Mouse (Mus musculus): ENCODE measurements at regions not wholly inside any gene's neighbourhood (a gene's known extent, or its start where the extent isn't known, plus 50 kb on each side); places are given as distances from the start of the nearest gene placed in this dataset.

GRCm38 (mm10) chr4:40400089-40400488 is 71.9 kb upstream of the Tmem215 start:
- no peaks in the 10 kb centered on the region for H3K9me3 ChIP-seq (ENCODE audit: low read length)
- no peaks in the 10 kb centered on the region for H3K27me3 ChIP-seq (ENCODE audit: insufficient read depth, low read length)
- ATAC-seq (no peak), DNase-seq (no peak)
- no peak overlapping the region for H3K4me2 ChIP-seq (ENCODE audit: low read depth, low read length)
- no peaks in the 10 kb centered on the region for H3K4me1 ChIP-seq (ENCODE audit: insufficient read depth)
- H3K36me3 ChIP-seq (replicated peaks; ENCODE audit: insufficient read depth, low read length): no peaks in the 10 kb centered on the region
- no peak overlapping the region for H3K27ac ChIP-seq (ENCODE audit: low read depth)
- no peak overlapping the region for H3K4me3 ChIP-seq (ENCODE audit: low read depth, low read length)
- TF ChIP-seq CTCF (IDR thresholded peaks at IDR 0.05; ENCODE audit: low read depth) (no peak), EP300 (IDR thresholded peaks at IDR 0.05; ENCODE audit: low read depth) (no peak)
- H3K9ac ChIP-seq (replicated peaks): no peak overlapping the region

GRCm38 (mm10) chr4:40390183-40390582 is 81.8 kb upstream of the Tmem215 start:
- ATAC-seq: no peak

GRCm38 (mm10) chr4:40385284-40385683 is 86.7 kb upstream of the Tmem215 start:
- no peak for ATAC-seq
- H3K9ac ChIP-seq (replicated peaks): no peak overlapping the region
- H3K4me3 ChIP-seq (ENCODE audit: low read depth, low read length): no peak overlapping the region
- no peak for DNase-seq
- no peak overlapping the region for H3K4me2 ChIP-seq (ENCODE audit: low read depth, low read length)
- no peaks in the 10 kb centered on the region for H3K27me3 ChIP-seq (ENCODE audit: insufficient read depth, low read length)
- H3K36me3 ChIP-seq (replicated peaks; ENCODE audit: insufficient read depth, low read length): no peaks in the 10 kb centered on the region
- WGBS (ENCODE audit: insufficient replicate concordance): 82% methylated on average over 9 of the region's 9 CpGs
- H3K27ac ChIP-seq (ENCODE audit: low read depth): no peak overlapping the region
- no peaks in the 10 kb centered on the region for H3K4me1 ChIP-seq (ENCODE audit: insufficient read depth)
- H3K9me3 ChIP-seq (ENCODE audit: low read length): no peaks in the 10 kb centered on the region
- no peak for TF ChIP-seq EP300 (IDR thresholded peaks at IDR 0.05; ENCODE audit: low read depth)
- TF ChIP-seq CTCF (IDR thresholded peaks at IDR 0.05; ENCODE audit: low read depth): no peak

More at GRCm38 (mm10) chr4:40390183-40390582, 81.8 kb upstream of the Tmem215 start:
- TF ChIP-seq CTCF (IDR thresholded peaks at IDR 0.05; ENCODE audit: low read depth) (no peak), EP300 (IDR thresholded peaks at IDR 0.05; ENCODE audit: low read depth) (no peak)
- Histone ChIP-seq H3K4me3 (ENCODE audit: low read depth, low read length) (no peak overlapping the region), H3K9ac (replicated peaks) (no peak overlapping the region), H3K4me1 (ENCODE audit: insufficient read depth) (no peaks in the 10 kb centered on the region), H3K9me3 (ENCODE audit: low read length) (no peaks in the 10 kb centered on the region), H3K36me3 (replicated peaks; ENCODE audit: insufficient read depth, low read length) (no peaks in the 10 kb centered on the region), H3K4me2 (ENCODE audit: low read depth, low read length) (no peak overlapping the region), H3K27me3 (ENCODE audit: insufficient read depth, low read length) (no peaks in the 10 kb centered on the region), H3K27ac (ENCODE audit: low read depth) (no peak overlapping the region)
- WGBS (ENCODE audit: insufficient replicate concordance): 59% methylated on average over 1 of the region's 1 CpGs
- DNase-seq: no peak

- no peaks in the 10 kb centered on the region for H3K36me3 ChIP-seq (replicated peaks; ENCODE audit: insufficient read depth, low read length)
- no peak overlapping the region for H3K4me3 ChIP-seq (ENCODE audit: low read depth, low read length)
- H3K4me2 ChIP-seq (ENCODE audit: low read depth, low read length): no peak overlapping the region
- DNase-seq (no peak), ATAC-seq (no peak)
- no peaks in the 10 kb centered on the region for H3K27me3 ChIP-seq (ENCODE audit: insufficient read depth, low read length)
- TF ChIP-seq CTCF (IDR thresholded peaks at IDR 0.05; ENCODE audit: low read depth): no peak
- H3K9me3 ChIP-seq (ENCODE audit: low read length): no peaks in the 10 kb centered on the region
- no peak overlapping the region for H3K27ac ChIP-seq (ENCODE audit: low read depth)
- H3K4me1 ChIP-seq (ENCODE audit: insufficient read depth): no peaks in the 10 kb centered on the region
- H3K9ac ChIP-seq (replicated peaks): no peak overlapping the region
- WGBS (ENCODE audit: insufficient replicate concordance): 77% methylated on average over 3 of the region's 3 CpGs
These were observed 87.3 kb upstream of the Tmem215 start for GRCm38 (mm10) chr4:40384704-40385103.

GRCm38 (mm10) chr4:40380309-40380708 is 91.7 kb upstream of the Tmem215 start:
- Histone ChIP-seq H3K9me3 (ENCODE audit: low read length) (no peaks in the 10 kb centered on the region), H3K27me3 (ENCODE audit: insufficient read depth, low read length) (no peaks in the 10 kb centered on the region), H3K9ac (replicated peaks) (no peak overlapping the region), H3K4me3 (ENCODE audit: low read depth, low read length) (no peak overlapping the region), H3K4me2 (ENCODE audit: low read depth, low read length) (no peak overlapping the region), H3K27ac (ENCODE audit: low read depth) (no peak overlapping the region), H3K4me1 (ENCODE audit: insufficient read depth) (no peaks in the 10 kb centered on the region), H3K36me3 (replicated peaks; ENCODE audit: insufficient read depth, low read length) (no peaks in the 10 kb centered on the region)
- TF ChIP-seq EP300 (IDR thresholded peaks at IDR 0.05; ENCODE audit: low read depth): no peak
- TF ChIP-seq CTCF (IDR thresholded peaks at IDR 0.05; ENCODE audit: low read depth): no peak
- 34% methylated on average over 8 of the region's 8 CpGs for WGBS (ENCODE audit: insufficient replicate concordance)
- no peak for DNase-seq
- ATAC-seq: no peak

GRCm38 (mm10) chr4:40375439-40376154 is 96.4 kb upstream of the Ndufb6 start:
- Histone ChIP-seq H3K36me3 (replicated peaks; ENCODE audit: insufficient read depth, low read length) (no peaks in the 10 kb centered on the region), H3K4me3 (ENCODE audit: low read depth, low read length) (no peak overlapping the region), H3K27me3 (ENCODE audit: insufficient read depth, low read length) (no peaks in the 10 kb centered on the region), H3K9me3 (ENCODE audit: low read length) (no peaks in the 10 kb centered on the region), H3K27ac (ENCODE audit: low read depth) (no peak overlapping the region), H3K4me2 (ENCODE audit: low read depth, low read length) (no peak overlapping the region), H3K9ac (replicated peaks) (no peak overlapping the region), H3K4me1 (ENCODE audit: insufficient read depth) (no peaks in the 10 kb centered on the region)
- TF ChIP-seq CTCF (IDR thresholded peaks at IDR 0.05; ENCODE audit: low read depth): no peak
- TF ChIP-seq EP300 (IDR thresholded peaks at IDR 0.05; ENCODE audit: low read depth): no peak
- no peak for ATAC-seq
- no peak for DNase-seq
- WGBS (ENCODE audit: insufficient replicate concordance): 73% methylated on average over 9 of the region's 9 CpGs

- 49% methylated on average over 2 of the region's 2 CpGs for whole genome bisulfite sequencing (ENCODE audit: insufficient replicate concordance)
- H3K9me3 ChIP-seq (ENCODE audit: low read length): no peaks in the 10 kb centered on the region
- no peak overlapping the region for H3K9ac ChIP-seq (replicated peaks)
- H3K27ac ChIP-seq (ENCODE audit: low read depth): no peak overlapping the region
- H3K27me3 ChIP-seq (ENCODE audit: insufficient read depth, low read length): no peaks in the 10 kb centered on the region
- TF ChIP-seq EP300 (IDR thresholded peaks at IDR 0.05; ENCODE audit: low read depth): no peak
- TF ChIP-seq CTCF (IDR thresholded peaks at IDR 0.05; ENCODE audit: low read depth): no peak
- no peak overlapping the region for H3K4me3 ChIP-seq (ENCODE audit: low read depth, low read length)
- no peaks in the 10 kb centered on the region for H3K36me3 ChIP-seq (replicated peaks; ENCODE audit: insufficient read depth, low read length)
- DNase-seq (no peak), ATAC-seq (no peak)
- H3K4me2 ChIP-seq (ENCODE audit: low read depth, low read length): no peak overlapping the region
- H3K4me1 ChIP-seq (ENCODE audit: insufficient read depth): no peaks in the 10 kb centered on the region
These were observed 95.0 kb upstream of the Ndufb6 start for GRCm38 (mm10) chr4:40374213-40374612.

All from liver, postnatal 0 days (tissue).